In the genomic region with DNA sequence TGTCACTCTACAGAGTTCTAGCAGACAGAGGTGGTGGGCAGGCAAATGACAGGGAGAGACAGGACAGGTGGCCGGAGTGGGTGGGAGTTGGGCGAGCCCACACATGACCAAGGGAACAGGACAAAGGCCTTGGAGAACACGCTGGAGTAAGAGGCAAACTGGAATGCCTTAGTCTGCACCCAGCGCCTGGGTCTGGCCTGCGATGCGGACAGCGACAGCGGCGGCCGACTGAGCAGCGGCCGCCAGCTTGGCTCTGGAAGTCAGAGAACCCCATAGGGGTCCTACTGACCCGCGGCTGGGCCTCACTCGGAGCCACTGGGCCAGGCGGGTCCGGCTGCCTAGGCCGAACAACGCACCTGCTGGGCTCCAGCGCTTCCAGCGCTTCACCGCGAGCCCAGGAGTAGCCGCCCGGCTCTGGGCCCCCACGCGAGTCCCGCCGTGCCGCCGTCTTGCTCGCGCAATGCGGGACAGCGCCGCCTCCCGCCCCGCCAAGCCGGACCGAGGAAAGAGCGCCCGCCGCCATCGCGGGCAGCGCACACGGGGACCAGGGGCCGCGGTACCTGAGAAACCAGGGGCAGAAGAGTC, we compare ENCODE assay signal across 8 mouse cellular contexts. TPM values are rescaled to one million over a fixed set of nuclear protein-coding genes. Genes with fewer than 3 reads are reported as not detected.
A peak's percentile ranks its signal among the peaks of the same experiment; 100 is the strongest.
DNase-seq lines count a peak whose midpoint lies in the region; ATAC-seq lines count a peak whose summit lies in the region.

No protein-coding gene starts in this region.

- H3K9ac ChIP-seq in heart, embryonic 11.5 days (ENCODE audit: low read depth, low read length) = peak overlapping the region; percentile 79
- peak overlapping the region; percentile 84 for H3K9ac ChIP-seq in liver, embryonic 16.5 days (ENCODE audit: low read depth, low read length)
- H3K9ac ChIP-seq in neural tube, embryonic 14.5 days (replicated peaks; ENCODE audit: low read depth, low read length) = peak overlapping the region; percentile 88

- under 1% methylated on average over 49 of the region's 49 CpGs for WGBS in heart, embryonic 11.5 days (ENCODE audit: insufficient replicate concordance)
- under 1% methylated on average over 49 of the region's 49 CpGs for WGBS in liver, embryonic 16.5 days (ENCODE audit: insufficient replicate concordance)
- WGBS in neural tube, embryonic 14.5 days = under 1% methylated on average over 49 of the region's 49 CpGs

- peak overlapping the region; percentile 63 for H3K4me3 ChIP-seq in heart, embryonic 11.5 days (ENCODE audit: low read depth, low read length)
- peak overlapping the region; percentile 81 for H3K4me3 ChIP-seq in liver, embryonic 16.5 days (ENCODE audit: low read depth, low read length)
- peak overlapping the region; percentile 85 for H3K4me3 ChIP-seq in neural tube, embryonic 14.5 days (ENCODE audit: low read depth, low read length)

- H3K9me3 ChIP-seq in heart, embryonic 11.5 days (replicated peaks; ENCODE audit: control insufficient read depth, low read length) = no peaks in the 10 kb centered on the region
- H3K9me3 ChIP-seq in liver, embryonic 16.5 days (replicated peaks; ENCODE audit: control insufficient read depth, low read length) = no peaks in the 10 kb centered on the region
- H3K9me3 ChIP-seq in neural tube, embryonic 14.5 days (ENCODE audit: control insufficient read depth, low read length) = no peaks in the 10 kb centered on the region

- DNase-seq in urinary bladder, postnatal 25 days (ENCODE audit: low spot score) = peak; percentile 47
- DNase-seq in urinary bladder, adult 18-20 months (ENCODE audit: low spot score in 2 of 2) = no peak
- DNase-seq in cerebellum, postnatal 10 days = peak; percentile 65
- DNase-seq in kidney, postnatal 10 days = peak; percentile 68
- no peak for DNase-seq in thymus, postnatal 0 days (ENCODE audit: low spot score)

- H3K4me1 ChIP-seq in heart, embryonic 11.5 days (ENCODE audit: control insufficient read depth, insufficient read depth, low read length) = peaks cover 12% of the 10 kb centered on the region; the same call in 1 of the 2 replicates
- H3K4me1 ChIP-seq in liver, embryonic 16.5 days (ENCODE audit: control insufficient read depth, low read depth, low read length) = peaks cover 34% of the 10 kb centered on the region
- peaks cover 11% of the 10 kb centered on the region for H3K4me1 ChIP-seq in neural tube, embryonic 14.5 days (ENCODE audit: control insufficient read depth, insufficient read depth, low read length)

- ATAC-seq in heart, embryonic 11.5 days (replicated peaks; ENCODE audit: insufficient number of reproducible peaks, low FRiP score, low TSS enrichment) = peak; percentile 58
- peak; percentile 28 for ATAC-seq in liver, embryonic 16.5 days (ENCODE audit: low read depth)
- ATAC-seq in neural tube, embryonic 14.5 days (ENCODE audit: low read depth) = peak; percentile 80

- no peaks in the 10 kb centered on the region for H3K27me3 ChIP-seq in heart, embryonic 11.5 days (ENCODE audit: control insufficient read depth, insufficient read depth, low read length)
- no peaks in the 10 kb centered on the region for H3K27me3 ChIP-seq in liver, embryonic 16.5 days (ENCODE audit: control insufficient read depth, insufficient read depth, low read depth, low read length)
- H3K27me3 ChIP-seq in neural tube, embryonic 14.5 days (ENCODE audit: control insufficient read depth, insufficient read depth, low read length) = no peaks in the 10 kb centered on the region

- H3K27ac ChIP-seq in heart, embryonic 11.5 days (ENCODE audit: low read depth, low read length) = peak overlapping the region; percentile 75
- peak overlapping the region; percentile 91 for H3K27ac ChIP-seq in liver, embryonic 16.5 days (ENCODE audit: low read length)
- H3K27ac ChIP-seq in neural tube, embryonic 14.5 days (ENCODE audit: low read depth, low read length) = peak overlapping the region; percentile 80

- peak overlapping the region; percentile 85 for H3K4me2 ChIP-seq in heart, embryonic 11.5 days
- H3K4me2 ChIP-seq in liver, embryonic 16.5 days (ENCODE audit: low read depth, low read length) = peak overlapping the region; percentile 94
- H3K4me2 ChIP-seq in neural tube, embryonic 14.5 days (ENCODE audit: low read depth, low read length) = peak overlapping the region; percentile 80

- H3K36me3 ChIP-seq in heart, embryonic 11.5 days (ENCODE audit: control insufficient read depth, insufficient read depth, low read length) = no peaks in the 10 kb centered on the region
- no peaks in the 10 kb centered on the region for H3K36me3 ChIP-seq in liver, embryonic 16.5 days (ENCODE audit: control insufficient read depth, insufficient read depth)
- no peaks in the 10 kb centered on the region for H3K36me3 ChIP-seq in neural tube, embryonic 14.5 days (ENCODE audit: control insufficient read depth, insufficient read depth, low read length)

RNA-seq across cellular contexts. Expression of gene Ctnnal1, which starts 0.5 kb away (rescaled TPM):
- 16.5 and 19.1 TPM in 2 replicates for polyA plus RNA-seq in heart, embryonic 11.5 days (2014; fragmentation: Nextera tagmentation; extraction: Ambion mirVana)
- polyA plus RNA-seq in liver, embryonic 16.5 days (2015; fragmentation: Nextera tagmentation; extraction: Ambion mirVana) = 8.6 and 9.9 TPM in 2 replicates
- polyA plus RNA-seq in neural tube, embryonic 14.5 days (2014; fragmentation: Nextera tagmentation; extraction: Ambion mirVana) = 14.4 and 22.8 TPM in 2 replicates
- polyA plus RNA-seq in thymus, postnatal 0 days (2015; fragmentation: Nextera tagmentation; extraction: Ambion mirVana) = 5.0 and 5.4 TPM in 2 replicates

Comparison
In these comparisons a context has a peak if more than half of its experiments do, and no peak if none do; other contexts are left out.
1. DNase-seq: peak in urinary bladder, postnatal 25 days (single experiment), cerebellum, postnatal 10 days (2 of 2) and kidney, postnatal 10 days (single experiment); none in urinary bladder, adult 18-20 months (0 of 2) and thymus, postnatal 0 days (single experiment).
2. ATAC-seq: peak in every context shown above with its lines; median percentile 80 in neural tube, embryonic 14.5 days; 58 in heart, embryonic 11.5 days; 28 in liver, embryonic 16.5 days.
3. Peak in every context shown above with its lines, with median percentiles within 50 percentile points of each other: H3K27ac ChIP-seq, H3K4me2 ChIP-seq, H3K4me3 ChIP-seq and H3K9ac ChIP-seq.